Mouse (Mus musculus): ENCODE measurements around the gene Srl. TPM values are rescaled to one million over a fixed set of nuclear protein-coding genes. Genes with fewer than 3 reads are reported as not detected.
"Not testable (repeated sequence)": the region's sequence is repeated elsewhere in the genome, so short reads cannot be mapped to it uniquely, and the experiment has no call there.

Gene Srl
- polyA plus RNA-seq, 1 experiment, result 0.53 TPM

DNA sequence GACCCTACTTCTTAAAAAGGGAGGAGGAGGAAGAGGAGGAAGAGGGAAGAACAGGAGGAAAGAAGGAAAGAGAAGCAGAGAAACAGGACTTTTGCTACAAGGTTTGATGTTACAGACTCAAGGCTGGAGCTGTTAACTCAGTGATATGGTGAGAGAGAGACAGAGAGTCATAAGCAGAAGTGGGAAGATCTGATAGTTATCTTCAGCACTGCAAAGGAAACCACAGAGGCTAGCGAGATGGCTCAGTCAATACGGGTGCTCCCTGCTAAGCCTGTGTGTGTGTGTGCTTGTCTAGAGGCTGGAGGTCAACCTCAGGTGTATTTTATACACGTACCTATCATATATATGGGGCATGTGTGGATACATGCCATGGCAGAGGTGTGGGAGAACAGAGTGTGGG lies 42.2 kb upstream of the Srl start:
- 7% methylated on average over 3 of the region's 3 CpGs for WGBS
- DNase-seq (ENCODE audit: low read depth in 1 of 2, low spot score in 2 of 2), result no peak
- H3K36me3 ChIP-seq (ENCODE audit: control insufficient read depth, insufficient read depth, low read length), result no peaks in the 10 kb centered on the region
- H3K4me1 ChIP-seq (ENCODE audit: control insufficient read depth, insufficient read depth, insufficient read length), result peaks cover 6% of the 10 kb centered on the region; the same call in 1 of the 2 replicates
- no peaks in the 10 kb centered on the region for H3K27me3 ChIP-seq (ENCODE audit: control insufficient read depth, insufficient read depth, low read length)
- no peak overlapping the region for H3K27ac ChIP-seq (ENCODE audit: insufficient read depth, low read length)
- no peak overlapping the region for H3K4me3 ChIP-seq (ENCODE audit: extremely low read depth, insufficient read depth, insufficient read length)
- no peak for TF ChIP-seq CTCF (IDR thresholded peaks at IDR 0.05; ENCODE audit: extremely low read depth, insufficient read depth, insufficient read length, insufficient replicate concordance)
- TF ChIP-seq POLR2A (IDR thresholded peaks at IDR 0.05; ENCODE audit: low read depth, low read length), result no peak

DNA sequence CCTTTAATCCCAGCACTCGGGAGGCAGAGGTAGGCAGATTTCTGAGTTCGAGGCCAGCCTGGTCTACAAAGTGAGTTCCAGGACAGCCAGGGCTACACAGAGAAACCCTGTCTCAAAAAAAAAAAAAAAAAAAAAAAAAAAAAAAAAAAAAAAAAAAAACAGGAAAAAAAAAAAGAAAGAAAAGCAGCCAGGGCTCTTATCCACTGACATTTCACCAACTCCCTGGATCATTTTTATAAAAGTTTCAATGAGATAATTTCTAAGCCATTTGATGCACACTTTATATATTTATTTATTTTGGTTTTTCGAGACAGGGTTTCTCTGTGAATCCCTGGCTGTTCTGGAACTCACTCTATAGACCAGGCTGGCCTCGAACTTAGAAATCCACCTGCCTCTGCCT lies 39.6 kb upstream of the Srl start:
- WGBS, result 88% methylated on average over 4 of the region's 4 CpGs

DNA sequence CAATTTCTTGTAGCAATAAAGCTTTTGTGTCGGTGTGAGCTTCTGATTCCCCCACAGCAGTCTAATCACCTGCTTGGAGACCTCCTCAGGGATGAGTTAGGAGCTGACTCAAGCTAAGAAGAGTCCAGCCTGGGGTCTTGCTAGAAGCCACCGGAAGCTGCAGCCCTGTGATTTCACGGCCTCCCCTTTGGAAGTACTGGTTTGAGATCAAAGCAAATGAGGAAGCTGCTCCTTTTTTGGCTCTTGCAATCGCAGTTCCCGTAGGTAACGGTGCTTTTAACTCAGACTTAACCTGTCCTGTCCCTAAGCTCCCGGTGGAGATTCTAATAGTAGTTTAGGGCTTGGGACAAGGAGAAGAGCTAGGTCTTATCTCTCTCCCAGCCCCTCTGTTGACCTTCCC lies 37.0 kb upstream of the Srl start:
- TF ChIP-seq CTCF (IDR thresholded peaks at IDR 0.05; ENCODE audit: extremely low read depth, insufficient read depth, insufficient read length, insufficient replicate concordance) (no peak), POLR2A (IDR thresholded peaks at IDR 0.05; ENCODE audit: low read depth, low read length) (no peak)
- no peaks in the 10 kb centered on the region for H3K36me3 ChIP-seq (ENCODE audit: control insufficient read depth, insufficient read depth, low read length)
- H3K27me3 ChIP-seq (ENCODE audit: control insufficient read depth, insufficient read depth, low read length), result no peaks in the 10 kb centered on the region
- H3K4me3 ChIP-seq (ENCODE audit: extremely low read depth, insufficient read depth, insufficient read length), result no peak overlapping the region
- 37% methylated on average over 7 of the region's 7 CpGs for WGBS
- no peaks in the 10 kb centered on the region; the same call in 1 of the 2 replicates for H3K4me1 ChIP-seq (ENCODE audit: control insufficient read depth, insufficient read depth, insufficient read length)
- no peak overlapping the region for H3K27ac ChIP-seq (ENCODE audit: insufficient read depth, low read length)
- DNase-seq (ENCODE audit: low read depth in 1 of 2, low spot score in 2 of 2), result no peak

More for the DNA sequence above, 39.6 kb upstream of the Srl start:
- H3K4me1 ChIP-seq (ENCODE audit: control insufficient read depth, insufficient read depth, insufficient read length); H3K4me3 ChIP-seq (ENCODE audit: extremely low read depth, insufficient read depth, insufficient read length); H3K36me3 ChIP-seq (ENCODE audit: control insufficient read depth, insufficient read depth, low read length); H3K27me3 ChIP-seq (ENCODE audit: control insufficient read depth, insufficient read depth, low read length); H3K27ac ChIP-seq (ENCODE audit: insufficient read depth, low read length); DNase-seq (ENCODE audit: low read depth in 1 of 2, low spot score in 2 of 2): not testable (repeated sequence)

DNA sequence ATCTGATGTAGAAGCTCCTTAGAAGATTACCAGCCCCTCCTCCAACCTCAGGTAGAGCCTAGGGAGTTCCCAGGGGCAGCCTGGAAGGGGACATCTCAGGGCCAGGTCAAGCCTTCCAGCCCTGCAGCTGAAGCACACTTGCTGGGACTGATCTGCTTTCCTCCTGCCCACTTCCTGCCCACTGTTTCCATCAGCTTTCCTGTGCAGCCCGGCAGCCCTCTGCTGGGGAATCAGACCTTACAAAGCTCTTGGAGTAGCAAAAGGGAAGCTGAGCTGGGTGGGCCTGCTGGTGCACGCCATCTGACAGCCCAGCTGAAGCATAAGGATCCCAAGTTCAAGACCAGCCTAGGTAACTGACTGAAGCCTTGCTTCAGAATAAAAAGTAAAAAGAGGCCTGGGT lies 35.3 kb upstream of the Srl start:
- TF ChIP-seq POLR2A (IDR thresholded peaks at IDR 0.05; ENCODE audit: low read depth, low read length), result no peak

DNA sequence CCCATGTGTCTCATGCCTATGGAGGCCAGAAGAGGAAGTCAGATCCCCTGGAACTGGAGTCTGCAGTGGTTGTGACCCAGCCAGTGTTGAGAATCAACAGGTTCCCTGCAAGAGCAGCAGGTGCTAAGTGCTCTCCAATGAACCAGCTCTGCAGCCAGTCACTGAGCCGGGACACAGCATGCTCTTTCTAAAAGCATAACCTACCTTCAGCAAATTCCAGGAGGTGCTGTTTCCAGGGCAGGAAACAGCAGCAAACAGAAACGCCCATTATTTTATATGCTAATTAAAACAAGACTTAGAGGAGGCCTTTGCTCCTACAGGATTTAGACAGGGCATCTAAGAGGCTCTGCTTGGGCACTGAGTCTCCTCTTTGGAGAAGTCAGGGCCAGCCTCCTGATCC lies 34.4 kb upstream of the Srl start:
- no peaks in the 10 kb centered on the region for H3K27me3 ChIP-seq (ENCODE audit: control insufficient read depth, insufficient read depth, low read length)
- H3K36me3 ChIP-seq (ENCODE audit: control insufficient read depth, insufficient read depth, low read length), result no peaks in the 10 kb centered on the region
- H3K4me3 ChIP-seq (ENCODE audit: extremely low read depth, insufficient read depth, insufficient read length), result no peak overlapping the region
- H3K4me1 ChIP-seq (ENCODE audit: control insufficient read depth, insufficient read depth, insufficient read length), result no peaks in the 10 kb centered on the region; the same call in 1 of the 2 replicates
- 79% methylated on average over 2 of the region's 2 CpGs for WGBS
- H3K27ac ChIP-seq (ENCODE audit: insufficient read depth, low read length), result no peak overlapping the region
- no peak for DNase-seq (ENCODE audit: low read depth in 1 of 2, low spot score in 2 of 2)
- no peak for TF ChIP-seq CTCF (IDR thresholded peaks at IDR 0.05; ENCODE audit: extremely low read depth, insufficient read depth, insufficient read length, insufficient replicate concordance)
- TF ChIP-seq POLR2A (IDR thresholded peaks at IDR 0.05; ENCODE audit: low read depth, low read length), result no peak

More for the DNA sequence above, 35.3 kb upstream of the Srl start:
- no peak overlapping the region for H3K27ac ChIP-seq (ENCODE audit: insufficient read depth, low read length)
- H3K36me3 ChIP-seq (ENCODE audit: control insufficient read depth, insufficient read depth, low read length), result no peaks in the 10 kb centered on the region
- no peaks in the 10 kb centered on the region for H3K27me3 ChIP-seq (ENCODE audit: control insufficient read depth, insufficient read depth, low read length)
- no peak overlapping the region for H3K4me3 ChIP-seq (ENCODE audit: extremely low read depth, insufficient read depth, insufficient read length)
- WGBS, result 21% methylated on average over 2 of the region's 2 CpGs
- DNase-seq (ENCODE audit: low read depth in 1 of 2, low spot score in 2 of 2), result no peak
- no peaks in the 10 kb centered on the region; the same call in 1 of the 2 replicates for H3K4me1 ChIP-seq (ENCODE audit: control insufficient read depth, insufficient read depth, insufficient read length)

DNA sequence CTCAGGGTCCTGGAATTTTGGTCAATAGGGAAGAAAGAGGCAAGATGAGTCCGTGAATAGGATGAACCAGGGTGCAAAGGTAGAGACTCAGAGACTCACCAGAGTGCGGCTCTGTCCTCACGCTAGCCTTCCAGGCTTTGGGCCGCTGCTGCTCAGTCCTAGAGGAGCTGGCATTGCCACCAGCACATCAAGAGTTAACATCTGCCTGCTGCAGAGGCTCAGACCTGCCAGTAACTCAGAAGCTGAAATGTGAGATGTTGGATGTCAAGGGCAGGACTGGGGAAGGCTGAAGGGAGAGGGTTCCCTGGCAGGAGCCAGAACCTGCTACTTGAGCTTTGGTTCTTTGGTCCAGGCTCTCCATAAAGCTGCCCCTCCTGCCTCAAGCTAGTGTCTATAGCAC lies 29.1 kb upstream of the Srl start:
- H3K27ac ChIP-seq (ENCODE audit: insufficient read depth, low read length), result no peak overlapping the region
- 87% methylated on average over 4 of the region's 4 CpGs for WGBS
- no peak overlapping the region for H3K4me3 ChIP-seq (ENCODE audit: extremely low read depth, insufficient read depth, insufficient read length)
- no peak for DNase-seq (ENCODE audit: low read depth in 1 of 2, low spot score in 2 of 2)
- no peaks in the 10 kb centered on the region for H3K36me3 ChIP-seq (ENCODE audit: control insufficient read depth, insufficient read depth, low read length)
- TF ChIP-seq POLR2A (IDR thresholded peaks at IDR 0.05; ENCODE audit: low read depth, low read length) (no peak), CTCF (IDR thresholded peaks at IDR 0.05; ENCODE audit: extremely low read depth, insufficient read depth, insufficient read length, insufficient replicate concordance) (no peak)
- no peaks in the 10 kb centered on the region for H3K27me3 ChIP-seq (ENCODE audit: control insufficient read depth, insufficient read depth, low read length)
- H3K4me1 ChIP-seq (ENCODE audit: control insufficient read depth, insufficient read depth, insufficient read length), result no peaks in the 10 kb centered on the region

DNA sequence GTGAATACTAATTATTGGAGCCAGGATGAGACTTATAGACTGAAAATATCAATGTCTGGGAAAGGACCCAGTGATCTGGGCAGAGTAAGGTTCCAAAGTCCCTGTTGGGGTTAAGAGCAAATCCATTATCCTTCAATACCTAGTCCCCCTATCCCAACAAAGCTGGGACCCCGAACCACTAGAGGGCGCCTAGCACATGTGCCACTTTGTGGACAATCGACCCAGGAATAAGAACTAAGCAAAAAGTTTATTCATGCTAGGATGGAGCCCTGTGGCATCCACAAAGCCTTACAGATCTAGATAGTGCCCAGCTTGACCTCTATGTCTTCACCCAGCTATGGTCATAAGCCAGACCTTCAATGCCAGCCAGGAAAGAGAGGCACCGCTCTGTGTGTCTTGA lies 26.3 kb upstream of the Srl start:
- H3K27ac ChIP-seq (ENCODE audit: insufficient read depth, low read length), result no peak overlapping the region
- 22% methylated on average over 4 of the region's 4 CpGs for WGBS
- H3K36me3 ChIP-seq (ENCODE audit: control insufficient read depth, insufficient read depth, low read length), result no peaks in the 10 kb centered on the region
- no peaks in the 10 kb centered on the region for H3K4me1 ChIP-seq (ENCODE audit: control insufficient read depth, insufficient read depth, insufficient read length)
- TF ChIP-seq POLR2A (IDR thresholded peaks at IDR 0.05; ENCODE audit: low read depth, low read length) (no peak), CTCF (IDR thresholded peaks at IDR 0.05; ENCODE audit: extremely low read depth, insufficient read depth, insufficient read length, insufficient replicate concordance) (peak; percentile 74; the same call in 1 of the 2 replicates)
- peak in 1 of 2 experiments; percentile 74 for DNase-seq (ENCODE audit: low read depth in 1 of 2, low spot score in 2 of 2)
- no peaks in the 10 kb centered on the region for H3K27me3 ChIP-seq (ENCODE audit: control insufficient read depth, insufficient read depth, low read length)
- H3K4me3 ChIP-seq (ENCODE audit: extremely low read depth, insufficient read depth, insufficient read length), result no peak overlapping the region
